Mouse (Mus musculus) intestine, postnatal 0 days (tissue): Measurements from ENCODE around the gene Agps. TPM values are rescaled to one million over a fixed set of nuclear protein-coding genes. Genes with fewer than 3 reads are reported as not detected.
"Not testable (repeated sequence)": the region's sequence is repeated elsewhere in the genome, so short reads cannot be mapped to it uniquely, and the experiment has no call there.

Experiments used
- ATAC-seq: fragments of 200-750 bp; cut with Nextera tagmentation; 2 replicates; pipeline ENCODE4 v1.8.0; 2017; ENCODE audit warnings: mild to moderate bottlenecking, moderate TSS enrichment, moderate library complexity
- H3K27ac ChIP-seq: fragments of 300-500 bp; sonication (generic); 2 replicates; pipeline ENCODE4 v1.5.1; 2014; ENCODE audit warnings: mild to moderate bottlenecking, low read depth, low read length, moderate library complexity
- H3K27me3 ChIP-seq: fragments of 300-500 bp; sonication (generic); replicated peaks from 2 replicates; pipeline ENCODE4 v1.6.1; 2014; ENCODE audit warnings: low read length, mixed read lengths; ENCODE audit not compliant: control insufficient read depth, insufficient read depth
- H3K36me3 ChIP-seq: fragments of 300-500 bp; sonication (generic); 2 replicates; pipeline ENCODE4 v1.6.1; 2014; ENCODE audit warnings: mild to moderate bottlenecking, moderate library complexity; ENCODE audit not compliant: control insufficient read depth, insufficient read depth
- H3K4me1 ChIP-seq: fragments of 300-500 bp; sonication (generic); replicated peaks from 2 replicates; pipeline ENCODE4 v1.6.1; 2014; ENCODE audit warnings: antibody characterized with exemption, low read length, mixed read lengths; ENCODE audit not compliant: control insufficient read depth, insufficient read depth
- H3K4me2 ChIP-seq: fragments of 300-500 bp; sonication (generic); replicated peaks from 2 replicates; pipeline ENCODE4 v1.6.1; 2014; ENCODE audit warnings: low read depth, mild to moderate bottlenecking, moderate library complexity
- H3K4me3 ChIP-seq: fragments of 300-500 bp; sonication (generic); 2 replicates; pipeline ENCODE4 v1.5.1; 2014; ENCODE audit warnings: low read depth, low read length
- H3K9ac ChIP-seq: fragments of 300-500 bp; sonication (generic); 2 replicates; pipeline ENCODE4 v1.6.1; 2014; ENCODE audit warnings: mild to moderate bottlenecking, low read depth, low read length
- H3K9me3 ChIP-seq: fragments of 300-500 bp; sonication (generic); 2 replicates; pipeline ENCODE4 v1.6.1; 2016; ENCODE audit warnings: mixed run types; ENCODE audit not compliant: control insufficient read depth
- CTCF ChIP-seq: sonication (generic); IDR thresholded peaks from 2 replicates; pipeline ENCODE4 v1.5.1; 2016; ENCODE audit warnings: low read depth, mild to moderate bottlenecking, control low read depth, antibody characterized with exemption, moderate library complexity
- WGBS: fragments of 180-500 bp; shearing (Covaris S2); extraction: QIAGEN DNeasy Blood & Tissue Kit; methylation state at CpG from one replicate; pipeline ENCODE4 v1.1.7; 2014; 5-methylcytosine and 5-hydroxymethylcytosine counted together
- polyA plus RNA-seq: library from polyadenylated mRNA; unstranded; fragments of >200 nt; fragmentation: Nextera tagmentation; extraction: Ambion mirVana; gene quantifications from 2 replicates; pipeline ENCODE4 v1.2.1, GENCODE M21; 2015

Gene Agps
- polyA plus RNA-seq, 1 experiment from 2014 or later: 6.5 TPM

DNA sequence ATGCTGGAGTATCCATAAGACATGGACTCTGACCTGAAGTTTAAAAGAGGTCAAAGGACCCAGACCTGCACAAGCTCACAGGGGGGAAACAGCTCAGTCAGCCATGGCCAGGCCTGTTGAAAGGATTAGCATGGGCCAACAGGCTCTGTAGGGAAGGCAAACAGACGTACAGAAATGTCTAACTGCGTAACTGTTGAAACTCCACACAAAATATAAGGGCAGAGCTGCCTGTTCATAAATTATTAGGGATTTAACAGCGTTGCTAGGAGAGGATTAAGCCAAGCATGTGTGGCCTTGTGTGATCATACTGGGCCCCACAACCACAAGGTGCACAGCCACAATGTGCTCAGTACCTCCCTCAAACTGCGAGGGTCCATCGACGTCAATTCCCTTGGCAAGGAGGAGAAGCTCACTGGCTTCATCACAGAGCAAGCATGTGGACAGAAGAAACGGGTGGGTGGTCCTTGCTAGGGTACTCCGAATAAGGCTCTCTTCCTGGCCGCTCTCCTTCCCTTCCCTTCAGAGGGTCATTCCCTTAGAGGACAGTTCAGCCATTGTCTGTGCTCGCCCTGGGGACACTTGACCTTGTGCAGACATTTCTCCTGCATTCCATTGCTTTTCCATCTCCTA lies 131.3 kb downstream of the Agps start:
- TF ChIP-seq CTCF: no peak
- H3K4me2 ChIP-seq: no peak overlapping the region
- H3K27me3 ChIP-seq: no peaks in the 10 kb centered on the region
- no peak overlapping the region for H3K4me3 ChIP-seq
- H3K36me3 ChIP-seq: no peaks in the 10 kb centered on the region
- H3K27ac ChIP-seq: no peak overlapping the region
- 81% methylated on average over 10 of the region's 10 CpGs for WGBS
- H3K4me1 ChIP-seq: no peaks in the 10 kb centered on the region
- ATAC-seq: no peak
- H3K9me3 ChIP-seq: no peaks in the 10 kb centered on the region
- no peak overlapping the region for H3K9ac ChIP-seq

DNA sequence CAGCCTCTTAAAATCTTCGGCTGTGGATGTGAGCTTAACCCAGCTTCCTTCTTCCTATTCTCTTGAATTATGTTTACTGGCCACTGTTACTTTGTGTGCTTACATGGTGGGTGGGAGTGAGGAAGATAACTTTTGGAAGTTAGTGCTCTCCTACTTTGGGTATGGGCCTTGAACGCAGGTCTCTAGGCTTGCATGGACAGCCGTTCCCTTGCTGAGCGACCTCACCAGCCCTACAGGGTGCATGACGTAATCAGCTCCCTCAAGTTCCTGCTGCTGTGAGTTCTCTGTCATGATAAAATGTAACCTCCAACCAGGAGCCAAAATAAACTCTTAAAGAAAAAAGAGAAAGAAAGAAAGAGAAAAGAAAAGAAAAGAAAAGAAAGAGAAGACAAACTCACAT lies 132.1 kb downstream of the Agps start:
- no peak for ATAC-seq
- Histone ChIP-seq H3K9me3 (no peaks in the 10 kb centered on the region), H3K36me3 (no peaks in the 10 kb centered on the region), H3K27me3 (no peaks in the 10 kb centered on the region), H3K4me2 (peak overlapping the region; percentile 60; the same call in 1 of the 2 replicates), H3K9ac (no peak overlapping the region), H3K27ac (no peak overlapping the region), H3K4me3 (no peak overlapping the region), H3K4me1 (no peaks in the 10 kb centered on the region)
- no peak for TF ChIP-seq CTCF
- WGBS: 67% methylated on average over 5 of the region's 5 CpGs

DNA sequence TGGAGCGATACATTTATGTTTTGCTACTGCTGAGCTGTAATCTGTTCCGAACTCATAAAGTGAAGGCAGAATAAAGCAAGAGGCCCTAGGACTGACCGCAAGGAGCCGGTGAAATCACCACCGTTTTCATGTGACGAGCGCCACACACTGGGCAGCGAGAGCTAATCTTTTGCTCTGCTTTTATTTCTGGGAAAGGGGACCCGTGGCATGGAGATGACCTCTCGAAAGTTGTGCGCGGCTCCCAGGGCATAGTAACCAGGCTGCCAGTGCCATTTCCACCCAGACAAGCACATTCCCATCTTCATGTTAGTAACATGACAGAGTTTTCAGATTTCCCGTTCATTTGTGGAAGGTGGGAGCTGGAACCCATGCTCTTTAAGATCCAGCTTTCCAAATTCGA lies 132.5 kb downstream of the Agps start:
- peak overlapping the region; percentile 60 for H3K4me2 ChIP-seq
- H3K27me3 ChIP-seq: no peaks in the 10 kb centered on the region
- H3K27ac ChIP-seq: no peak overlapping the region
- peak overlapping the region; percentile 13; the same call in 1 of the 2 replicates for H3K4me3 ChIP-seq
- no peaks in the 10 kb centered on the region for H3K9me3 ChIP-seq
- ATAC-seq: peak; percentile 39; the same call in 1 of the 2 replicates
- TF ChIP-seq CTCF: peak; percentile 75
- no peak overlapping the region for H3K9ac ChIP-seq
- H3K36me3 ChIP-seq: no peaks in the 10 kb centered on the region
- no peaks in the 10 kb centered on the region for H3K4me1 ChIP-seq
- 15% methylated on average over 14 of the region's 14 CpGs for WGBS

DNA sequence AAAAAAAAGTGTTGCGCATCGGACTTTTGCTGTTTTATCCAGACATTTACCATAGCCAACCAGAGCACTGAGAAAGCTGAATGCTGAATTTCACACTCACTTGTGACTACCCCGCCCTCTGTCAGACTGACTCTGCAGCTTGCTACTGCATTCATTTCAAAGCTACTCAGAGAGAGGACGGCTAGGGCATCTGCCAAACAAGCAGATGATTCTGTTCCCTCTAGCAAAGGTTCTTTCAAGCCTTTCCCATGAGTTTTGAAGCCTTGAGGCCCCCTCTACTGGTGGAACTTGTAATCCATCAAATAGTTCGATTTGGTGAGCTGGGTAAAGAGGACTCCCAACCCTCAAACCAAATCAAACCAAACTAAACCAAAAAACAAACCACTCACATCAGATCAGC lies 133.0 kb downstream of the Agps start:
- H3K27me3 ChIP-seq: no peaks in the 10 kb centered on the region
- H3K36me3 ChIP-seq: no peaks in the 10 kb centered on the region
- H3K4me1 ChIP-seq: no peaks in the 10 kb centered on the region
- H3K27ac ChIP-seq: no peak overlapping the region
- no peak overlapping the region for H3K9ac ChIP-seq
- 20% methylated on average over 5 of the region's 5 CpGs for WGBS
- H3K4me3 ChIP-seq: peak overlapping the region; percentile 13; the same call in 1 of the 2 replicates
- no peak for ATAC-seq
- peak; percentile 77 for TF ChIP-seq CTCF
- peak overlapping the region; percentile 60 for H3K4me2 ChIP-seq
- H3K9me3 ChIP-seq: no peaks in the 10 kb centered on the region

DNA sequence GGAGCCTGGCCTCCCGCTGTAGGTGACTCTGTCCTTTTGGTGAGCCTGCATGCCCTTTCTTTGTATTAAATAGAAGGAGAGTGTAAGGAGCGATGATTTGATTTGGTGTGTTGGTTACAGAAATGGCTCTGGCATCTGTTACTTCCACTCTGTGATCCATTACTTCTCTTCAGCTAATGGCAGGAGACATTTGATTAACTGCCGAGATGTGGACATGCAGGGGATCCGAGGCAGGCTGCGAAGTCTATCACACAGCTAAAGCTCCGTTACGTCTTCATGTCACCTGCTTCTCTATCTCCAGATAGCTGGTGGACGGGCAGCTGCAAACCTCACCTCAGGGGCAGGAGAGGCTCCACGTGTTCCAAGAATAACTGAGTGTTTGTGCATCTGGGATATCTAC lies 142.2 kb downstream of the Agps start:
- no peak overlapping the region for H3K27ac ChIP-seq
- H3K4me1 ChIP-seq: no peaks in the 10 kb centered on the region
- no peaks in the 10 kb centered on the region for H3K27me3 ChIP-seq
- no peak for TF ChIP-seq CTCF
- H3K36me3 ChIP-seq: no peaks in the 10 kb centered on the region
- no peak overlapping the region for H3K9ac ChIP-seq
- ATAC-seq: no peak
- no peak overlapping the region for H3K4me2 ChIP-seq
- H3K9me3 ChIP-seq: no peaks in the 10 kb centered on the region
- WGBS: 71% methylated on average over 9 of the region's 9 CpGs
- H3K4me3 ChIP-seq: no peak overlapping the region

DNA sequence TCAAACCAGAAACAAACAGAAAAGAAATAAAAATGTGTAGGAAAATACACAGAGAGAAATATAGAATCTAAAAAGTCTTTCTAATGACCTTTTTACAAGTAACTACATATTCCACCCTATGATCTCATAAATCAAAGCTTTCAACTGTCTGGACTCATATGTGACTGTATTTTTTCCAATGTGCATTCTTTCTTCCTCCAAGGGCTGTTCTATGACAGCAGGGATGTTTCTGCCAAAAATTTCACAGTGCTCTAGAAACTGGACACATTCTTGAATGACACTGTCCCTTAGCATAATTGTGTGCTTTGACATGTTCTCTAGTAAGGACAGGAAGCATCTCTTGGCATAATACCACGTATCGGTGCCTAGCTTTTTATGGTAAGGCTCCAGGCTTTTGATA lies 144.1 kb downstream of the Agps start:
- not testable (repeated sequence) for H3K27me3 ChIP-seq, H3K4me3 ChIP-seq, ATAC-seq, H3K9ac ChIP-seq, H3K27ac ChIP-seq, H3K9me3 ChIP-seq, H3K4me2 ChIP-seq, H3K4me1 ChIP-seq, H3K36me3 ChIP-seq
- whole genome bisulfite sequencing: 78% methylated on average over 2 of the region's 2 CpGs

DNA sequence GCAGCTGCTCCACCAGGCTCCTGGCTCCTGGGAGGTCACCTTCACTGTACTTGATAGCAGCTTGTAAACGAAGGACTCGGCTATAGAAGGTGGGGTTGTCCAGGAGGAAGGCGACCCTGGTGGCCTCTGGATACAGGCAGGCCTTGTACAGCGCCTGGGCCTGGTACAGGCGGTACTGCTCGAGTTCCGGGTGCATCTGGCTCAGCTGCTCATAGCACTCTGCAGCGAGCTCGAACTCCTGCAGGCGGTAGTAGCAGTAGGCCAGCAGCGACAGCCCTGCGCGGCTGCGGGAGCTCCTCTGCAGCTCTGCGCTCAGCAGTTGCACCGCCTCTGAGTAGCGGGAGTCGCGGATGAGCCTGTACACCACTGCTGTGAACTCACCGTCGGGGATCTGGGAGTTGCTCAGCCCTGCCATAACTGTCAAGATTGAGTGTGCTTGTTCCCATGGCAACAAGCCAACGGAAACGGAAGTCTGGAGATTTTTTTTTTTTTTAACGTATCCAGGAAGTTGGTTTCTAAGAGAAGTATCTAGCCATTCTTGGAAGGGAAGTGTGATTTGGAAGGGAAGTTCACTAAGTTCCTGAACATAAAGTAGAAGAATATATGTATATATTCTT lies 145.9 kb downstream of the Agps start, which contains the start of gene Ttc30a2:
Ttc30a2 (minus strand) TSS at position 419 of the 617 bp plus-strand sequence.
- peak; percentile 44; the same call in 1 of the 2 replicates for ATAC-seq
- not testable (repeated sequence) for H3K27me3 ChIP-seq, H3K9me3 ChIP-seq, H3K9ac ChIP-seq, H3K4me2 ChIP-seq, H3K4me3 ChIP-seq, H3K27ac ChIP-seq, H3K4me1 ChIP-seq, H3K36me3 ChIP-seq
- 34% methylated on average over 21 of the region's 24 CpGs for WGBS
